Mouse (Mus musculus) E14TG2a.4 (cell line): ENCODE results near the gene Nt5c2.

Experiments
- CTCF ChIP-seq: conservative IDR thresholded peaks from 2 replicates; pipeline ENCODE4 v1.5.1; 2014; ENCODE audit warnings: low read length
- NANOG ChIP-seq: IDR thresholded peaks from 2 replicates; pipeline ENCODE4 v1.6.1; 2014; ENCODE audit warnings: borderline replicate concordance, low read length, mixed read lengths
- POU5F1 ChIP-seq: IDR thresholded peaks from 2 replicates; pipeline ENCODE4 v1.6.1; 2014; ENCODE audit warnings: low read length, borderline replicate concordance

- TF ChIP-seq CTCF = no peak
- TF ChIP-seq POU5F1 = no peak
- no peak for TF ChIP-seq NANOG
Measured at GRCm38 (mm10) chr19:47023546-47023945, 8.6 kb upstream of the Nt5c2 start.
